Mouse (Mus musculus): ENCODE measurements around the gene Surf4.

The Surf4 gene

DNA sequence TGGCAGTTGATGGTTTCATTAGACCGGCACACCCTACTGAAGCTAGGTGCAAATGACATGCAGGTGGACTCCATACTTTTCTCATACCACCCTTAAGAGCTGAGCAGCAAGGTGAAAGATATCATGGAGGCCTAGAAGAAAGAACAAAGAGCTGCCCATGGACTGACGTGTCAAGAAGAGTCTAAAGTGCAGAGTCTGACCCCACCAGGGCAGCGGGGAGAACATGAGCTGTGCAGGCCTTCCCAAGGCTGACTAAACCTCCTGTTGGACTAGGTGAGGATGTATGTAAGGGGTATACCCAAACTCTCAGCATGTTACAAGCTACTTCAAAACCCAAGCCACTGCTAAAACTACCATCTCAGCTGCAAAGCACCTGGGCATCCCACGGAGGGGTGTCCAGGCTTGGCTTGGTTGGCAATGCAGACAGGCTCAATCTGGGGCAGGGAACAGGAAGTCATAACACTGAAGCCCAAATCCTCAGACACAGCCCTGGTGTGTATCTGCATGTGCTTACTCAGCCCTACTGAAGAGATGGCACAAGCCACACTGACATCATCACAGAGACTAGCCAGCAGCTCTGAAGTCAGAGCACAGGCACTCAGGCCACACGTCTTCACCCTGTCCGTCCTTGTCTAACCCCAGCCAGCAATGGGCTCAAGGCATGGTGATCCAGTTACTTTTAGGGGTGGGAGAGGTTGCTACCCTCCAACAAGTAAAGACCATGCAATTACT is 5.8 kb downstream of the Surf4 start:
- no peak for DNase-seq

DNA sequence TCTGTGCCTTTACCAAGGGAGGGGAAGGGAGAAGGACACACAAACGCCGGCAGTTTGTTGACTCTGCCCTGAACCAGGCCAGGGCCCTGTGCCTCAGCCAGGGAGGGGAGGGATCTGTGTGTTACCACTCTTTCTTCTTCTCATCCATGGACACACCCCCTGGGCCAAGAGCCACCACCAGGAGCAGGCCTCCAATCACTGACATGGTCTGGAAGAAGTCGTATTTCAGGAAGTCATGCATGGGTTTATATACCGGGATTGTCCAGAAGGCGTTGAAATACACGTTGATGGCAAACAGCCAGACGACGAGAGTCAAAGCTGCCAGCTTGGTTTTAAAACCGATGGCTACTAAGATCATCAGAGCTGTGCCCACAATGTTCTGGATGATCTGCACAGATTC is 11.9 kb downstream of the Surf4 start:
- DNase-seq = no peak

DNA sequence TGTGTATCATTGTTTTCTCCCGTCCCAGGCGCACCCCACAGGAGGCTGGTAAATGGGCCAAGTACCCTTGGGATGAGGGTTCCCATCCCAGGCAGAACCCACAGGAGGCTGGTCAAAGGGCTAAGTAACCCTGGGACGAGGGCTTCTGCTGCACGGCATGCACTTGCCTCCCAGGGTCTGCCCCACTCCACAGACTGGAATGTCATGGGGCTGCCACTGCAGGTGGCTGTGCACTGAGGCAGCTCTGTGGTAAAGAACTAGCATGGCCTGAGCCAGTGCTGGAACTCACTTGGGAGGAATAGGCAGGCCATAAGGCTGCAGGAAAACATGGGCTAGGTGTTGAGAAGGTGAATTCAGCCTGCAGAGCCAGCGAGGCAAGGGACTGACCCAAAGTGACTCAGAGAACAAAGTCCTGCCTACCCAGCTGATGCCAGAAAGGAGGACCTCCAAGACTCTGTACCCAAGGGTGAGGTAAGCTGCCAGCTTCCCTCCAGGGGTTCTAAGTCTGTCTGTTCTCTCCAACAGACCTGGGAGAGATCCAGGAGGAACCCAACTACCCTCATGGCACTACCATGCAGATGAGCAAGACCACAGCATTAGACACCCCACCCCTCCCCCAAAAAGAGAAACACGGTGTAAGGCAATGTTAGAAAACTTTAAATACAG is 13.4 kb downstream of the Surf4 start:
- DNase-seq = no peak

DNA sequence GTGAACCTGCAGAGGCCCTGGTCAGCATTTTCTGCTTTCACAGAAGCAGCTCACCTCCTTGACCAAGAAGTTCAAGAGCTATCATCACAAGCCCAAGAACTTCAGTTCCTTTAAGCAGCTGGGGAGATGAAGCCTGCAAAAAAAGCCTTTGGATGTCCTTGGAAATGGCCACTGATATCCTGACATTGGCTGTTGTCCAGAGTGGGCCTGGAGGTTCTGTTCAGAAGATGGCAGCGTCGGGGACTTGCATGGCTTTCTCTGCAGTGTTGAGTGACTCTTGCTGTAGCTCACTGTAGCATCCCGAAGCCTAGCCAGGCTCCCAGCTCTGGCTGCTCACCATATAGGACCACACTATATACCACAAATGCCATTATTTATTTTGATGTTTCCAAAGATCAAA is 14.0 kb downstream of the Surf4 start:
- DNase-seq = no peak

DNA sequence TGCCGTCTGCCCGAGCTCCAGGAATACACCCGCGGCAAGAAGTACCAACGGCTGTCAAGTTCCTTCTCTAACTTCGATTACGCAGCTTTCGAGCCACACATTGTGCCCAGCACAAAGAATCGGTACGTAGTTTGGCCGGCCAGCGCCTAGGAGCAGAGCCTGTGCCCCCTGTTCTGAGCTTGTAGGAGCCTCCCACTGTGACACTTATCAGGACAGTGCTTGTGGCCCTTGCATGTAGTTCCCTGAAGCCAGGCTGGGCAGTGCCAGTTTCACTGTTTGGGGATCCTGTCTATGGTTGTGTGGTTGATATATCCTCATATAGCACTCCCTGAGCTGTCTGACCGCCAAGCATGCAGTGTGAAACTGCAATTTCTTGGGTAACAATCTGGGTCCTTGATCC is 17.0 kb downstream of the Surf4 start:
- no peak for DNase-seq

DNA sequence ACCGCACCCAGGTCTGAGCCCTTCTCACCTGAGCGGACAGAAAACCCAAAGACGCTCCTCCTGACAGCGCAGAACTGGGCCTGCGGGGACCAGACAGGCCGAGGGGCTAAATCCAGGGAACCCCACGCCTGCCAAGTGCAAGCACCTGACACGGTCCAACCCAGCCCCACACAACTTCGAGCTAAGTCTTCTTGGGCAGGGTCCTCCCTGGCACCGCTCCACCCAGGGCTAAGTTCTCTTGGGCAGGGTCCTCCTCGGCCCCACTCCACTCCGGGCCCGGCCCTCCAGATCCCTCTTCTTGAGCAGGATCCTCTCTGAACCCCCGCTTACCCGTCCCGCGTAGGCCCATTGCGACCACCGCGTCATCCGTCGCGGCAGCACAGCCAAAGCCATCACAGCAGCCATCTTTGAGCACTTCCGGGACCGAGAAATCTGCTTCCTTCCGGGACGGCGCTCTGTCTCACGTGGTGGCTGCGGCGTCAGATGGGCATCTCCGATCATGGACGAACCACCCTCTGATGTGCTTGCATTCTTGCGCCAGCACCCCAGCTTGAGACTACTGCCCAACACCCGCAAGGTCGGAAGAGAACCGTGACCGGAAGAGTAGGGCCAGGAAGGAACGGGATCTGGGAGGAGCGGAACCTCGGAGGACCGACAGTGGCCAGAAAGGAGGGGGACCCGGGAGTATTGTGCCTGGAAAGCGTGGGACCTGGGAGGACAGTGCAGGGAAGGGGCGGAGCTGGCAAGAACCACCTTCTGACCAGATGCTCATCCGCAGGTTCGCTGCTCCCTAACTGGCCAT is 17.6 kb downstream of the Surf4 start, which contains the start of the genes Surf2 and Surf1:
Gene Surf2, plus strand, starts transcription at position 441 of the 802 bp plus-strand sequence.
Gene Surf1, minus strand, starts transcription at position 604 of the 802 bp plus-strand sequence.
- peak; percentile 89 for DNase-seq

DNA sequence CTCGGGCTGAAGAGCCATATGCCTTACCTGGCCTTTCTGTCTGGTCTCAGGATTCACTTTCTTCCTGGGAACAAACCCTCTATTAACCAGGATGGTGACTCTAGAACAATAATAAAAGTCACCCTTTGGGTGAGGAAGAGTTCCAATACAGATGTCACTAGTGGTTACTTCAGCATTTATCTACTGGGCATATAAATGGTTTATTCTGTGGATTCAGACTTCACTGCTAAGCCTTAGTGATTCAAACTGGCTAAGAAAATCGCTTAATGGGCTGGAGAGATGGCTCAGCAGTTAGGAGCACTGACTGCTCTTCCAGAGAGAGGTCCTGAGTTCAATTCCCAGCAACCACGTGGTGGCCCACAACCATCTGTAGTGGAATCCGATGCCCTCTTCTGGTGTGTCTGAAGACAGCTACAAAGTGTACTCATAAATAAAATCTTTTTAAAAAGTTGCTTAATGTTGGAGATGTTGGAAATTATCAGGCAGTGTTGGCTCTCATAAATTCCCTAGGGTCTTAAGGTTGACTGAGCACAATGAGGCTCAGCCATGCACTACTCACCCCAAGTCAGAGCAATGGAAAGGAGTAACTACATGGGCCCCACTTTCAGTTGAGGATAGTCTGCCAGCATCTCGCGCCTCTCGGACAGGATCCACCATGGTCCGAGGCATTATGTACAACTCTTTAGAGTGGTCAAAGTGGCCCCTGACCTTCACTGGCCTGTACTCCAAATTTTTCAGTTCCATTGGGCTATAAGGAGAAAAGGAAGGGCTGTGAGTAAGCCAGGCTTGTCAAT is 19.4 kb downstream of the Surf4 start:
- DNase-seq = no peak

DNA sequence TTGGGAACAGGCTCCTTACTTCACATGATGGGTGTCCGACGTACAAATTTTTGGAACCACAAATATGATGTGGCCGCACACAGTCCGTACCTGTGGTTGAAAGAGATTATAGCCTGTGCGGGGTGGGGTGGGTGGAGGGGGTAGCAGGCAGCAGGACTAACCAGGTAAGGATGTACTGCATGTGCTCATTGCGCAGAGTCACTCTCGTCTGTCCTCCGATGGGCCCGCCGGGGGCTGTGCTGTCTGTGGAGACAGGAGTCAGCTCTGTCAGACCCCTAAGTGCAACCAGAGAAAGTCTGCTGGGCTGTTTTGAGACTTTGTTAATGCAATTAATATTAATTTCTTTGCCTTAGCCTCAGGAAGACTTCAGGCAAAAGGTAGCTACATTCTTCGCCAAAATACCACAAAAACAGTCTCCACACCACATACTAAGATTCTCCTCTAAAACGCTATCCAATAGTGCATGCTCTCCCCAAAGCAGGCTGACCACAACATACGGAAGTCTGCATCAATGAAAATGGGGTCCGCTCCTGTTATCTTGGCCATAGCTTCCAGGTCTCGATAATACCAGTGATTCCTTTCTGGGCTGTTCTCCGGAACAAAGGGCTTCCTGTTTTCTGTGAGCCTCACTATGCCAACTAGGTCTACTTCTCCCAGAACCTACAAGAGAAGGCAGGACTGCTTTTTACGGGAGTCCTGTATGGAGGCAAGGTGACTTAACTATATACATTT is 20.1 kb downstream of the Surf4 start:
- no peak for DNase-seq

DNA sequence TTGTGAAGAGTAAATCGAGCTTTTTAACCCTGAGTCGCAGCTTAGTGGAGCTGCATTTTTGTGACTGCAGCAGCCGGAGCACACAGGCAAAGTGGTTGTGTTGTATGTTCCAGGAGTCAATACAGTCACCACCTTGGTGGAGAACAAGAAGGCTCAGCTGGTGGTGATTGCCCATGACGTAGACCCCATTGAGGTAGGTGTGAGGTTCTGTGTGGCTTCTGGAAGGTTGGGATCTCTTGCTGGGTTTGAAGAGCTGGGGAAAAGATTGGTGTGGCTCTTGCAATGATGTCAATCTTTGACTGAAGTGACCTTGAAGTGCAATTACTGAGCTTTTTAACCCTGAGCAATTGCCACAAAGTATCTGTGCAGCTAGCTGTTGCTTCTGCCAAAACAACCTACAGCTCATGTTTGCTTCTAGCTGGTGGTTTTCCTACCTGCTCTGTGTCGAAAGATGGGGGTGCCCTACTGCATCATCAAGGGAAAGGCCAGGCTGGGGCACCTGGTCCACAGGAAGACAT is 21.4 kb downstream of the Surf4 start:
- no peak for DNase-seq

DNA sequence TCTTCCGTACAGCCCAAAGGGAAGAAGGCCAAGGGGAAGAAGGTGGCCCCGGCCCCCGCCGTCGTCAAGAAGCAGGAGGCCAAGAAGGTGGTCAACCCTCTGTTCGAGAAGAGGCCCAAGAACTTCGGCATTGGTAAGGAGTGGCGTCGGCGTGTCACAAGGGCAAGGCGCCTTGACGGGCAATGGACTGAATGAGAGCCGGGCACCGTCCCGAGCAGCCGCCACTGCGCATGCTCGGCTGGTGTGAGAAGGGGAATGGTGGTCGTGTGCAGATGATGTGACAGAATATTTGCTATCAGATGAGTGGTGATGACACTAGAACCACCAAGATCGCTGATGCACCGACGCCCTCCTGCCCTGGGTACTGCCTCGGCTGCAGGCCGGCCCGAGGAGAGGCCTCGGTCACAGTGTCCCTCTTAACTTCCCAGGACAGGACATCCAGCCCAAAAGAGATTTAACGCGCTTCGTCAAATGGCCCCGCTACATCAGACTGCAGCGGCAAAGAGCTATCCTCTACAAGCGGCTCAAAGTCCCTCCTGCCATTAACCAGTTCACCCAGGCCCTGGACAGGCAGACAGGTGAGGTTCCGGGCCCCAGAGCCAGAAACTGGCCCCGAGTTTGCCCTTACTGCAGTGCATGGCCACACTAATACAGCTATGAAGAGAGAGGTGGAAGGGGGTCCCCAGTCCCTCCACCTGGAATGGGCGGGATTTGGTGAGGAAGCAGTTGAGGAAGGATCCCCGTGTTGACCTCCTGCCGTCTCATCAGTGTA is 22.5 kb downstream of the Surf4 start:
- peak; percentile 75 for DNase-seq

DNA sequence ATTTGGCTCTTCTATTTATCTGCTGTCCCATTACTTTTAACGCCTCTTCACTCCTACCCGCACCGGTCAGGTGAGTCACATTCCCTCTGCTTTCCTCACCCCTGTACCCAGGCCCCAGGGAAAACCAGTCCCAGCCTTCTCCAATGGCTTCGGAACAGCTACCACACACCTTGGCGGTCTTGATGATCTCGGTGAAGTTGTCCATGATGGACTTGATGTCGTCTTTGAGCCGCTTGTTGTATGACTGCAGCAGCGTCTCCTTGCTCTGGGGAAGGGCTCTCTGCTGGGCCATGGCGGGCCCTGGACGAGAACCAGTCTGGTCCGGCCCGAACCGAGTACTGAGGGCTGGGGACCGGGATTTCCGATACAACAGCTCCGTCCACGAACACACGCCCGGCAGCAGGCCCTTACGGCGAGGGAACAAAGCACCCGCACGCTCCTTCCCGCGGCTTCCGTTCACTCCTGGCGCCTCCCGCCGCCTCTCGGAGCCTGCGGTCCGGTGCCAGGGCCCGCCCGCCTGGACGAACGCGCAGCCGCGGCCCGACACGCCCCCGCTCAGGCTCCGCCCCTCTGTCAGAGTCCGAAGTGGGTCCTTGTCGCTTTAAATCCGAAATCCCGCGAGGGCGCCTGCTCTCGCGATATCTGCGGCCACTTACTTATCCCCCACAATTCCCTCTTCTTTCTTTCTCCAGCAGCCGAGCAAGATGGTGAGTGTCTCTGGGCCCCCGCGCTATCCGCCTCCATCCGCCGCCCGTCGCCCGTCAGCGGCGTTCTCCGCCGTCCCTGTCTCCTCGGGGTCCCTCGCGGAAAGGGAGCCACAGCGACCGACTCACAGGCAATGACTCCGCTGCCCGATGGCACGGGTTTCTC is 23.4 kb downstream of the Surf4 start, which contains the start of the genes Med22 and Rpl7a:
Gene Med22, minus strand, starts transcription at position 554 of the 870 bp plus-strand sequence.
Gene Rpl7a, plus strand, starts transcription at position 641 of the 870 bp plus-strand sequence.
- DNase-seq = peak; percentile 99

DNA sequence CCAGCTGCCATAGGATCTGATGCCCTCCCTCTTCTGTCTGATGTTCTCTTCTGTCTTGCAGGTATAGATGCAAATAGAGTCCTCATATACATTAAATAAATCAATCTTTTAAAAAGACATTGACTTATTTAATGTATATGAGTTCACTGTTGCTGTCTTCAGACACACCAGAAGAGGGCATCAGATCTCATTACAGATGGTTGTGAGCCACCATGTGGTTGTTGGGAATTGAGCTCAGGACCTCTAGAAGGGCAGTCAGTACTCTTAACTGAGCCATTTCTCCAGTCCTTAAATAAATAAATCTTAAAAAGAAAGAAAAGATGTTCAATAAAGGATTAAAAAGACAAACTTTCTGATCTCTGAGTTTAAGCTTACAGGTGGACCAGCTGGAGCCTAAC is 24.3 kb downstream of the Surf4 start:
- no peak for DNase-seq

DNA sequence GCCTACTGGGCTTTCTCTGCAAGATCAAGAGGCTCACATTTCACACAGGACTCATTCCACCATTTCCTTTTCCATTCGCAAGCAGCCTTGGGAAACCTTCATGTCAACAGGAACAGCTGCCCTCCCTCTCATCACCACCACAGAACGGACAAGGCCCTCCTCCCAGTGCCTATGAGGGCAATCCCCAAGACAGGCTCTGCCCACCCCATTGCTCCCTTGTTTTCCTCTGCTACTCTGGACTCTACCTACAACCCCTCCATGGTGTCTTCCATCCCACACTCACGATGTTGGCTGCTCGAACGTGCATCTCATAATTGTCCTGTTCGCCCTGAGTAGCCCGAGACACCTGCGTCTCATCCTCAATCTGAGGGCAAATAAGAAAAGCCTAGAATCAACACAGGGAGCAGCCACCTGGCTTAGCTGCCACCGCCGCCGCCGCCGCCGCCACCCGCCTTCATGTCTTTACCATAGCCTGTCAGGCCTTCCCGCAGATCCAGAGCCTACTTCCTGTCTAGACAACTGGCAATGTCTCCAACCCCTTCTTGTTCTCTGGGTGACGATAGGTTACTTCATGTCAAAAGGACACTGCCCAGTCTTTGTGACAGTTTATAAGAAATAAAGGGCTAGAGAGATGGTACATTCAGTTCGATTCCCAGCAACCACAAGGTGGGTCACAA is 24.9 kb downstream of the Surf4 start:
- DNase-seq = no peak

DNA sequence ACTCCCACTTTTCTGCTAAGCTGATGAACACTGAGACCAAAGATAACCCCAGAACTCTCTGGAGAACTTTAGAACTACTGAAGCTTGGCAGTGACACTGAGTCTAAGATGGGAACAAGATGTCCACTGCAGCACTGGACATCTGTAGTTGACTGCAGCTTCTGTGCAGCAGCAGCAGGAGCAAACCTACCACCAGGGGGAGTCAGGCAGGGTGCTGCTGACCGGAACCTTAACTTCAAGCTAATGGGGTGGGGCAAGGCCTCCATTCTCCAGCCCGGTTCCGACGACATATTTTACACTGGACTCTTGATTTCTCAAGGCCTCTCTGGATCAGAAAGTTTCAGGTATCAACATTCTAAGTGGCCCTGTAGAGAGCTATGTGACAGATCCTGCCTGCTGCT is 26.6 kb downstream of the Surf4 start:
- DNase-seq = peak; percentile 55

DNA sequence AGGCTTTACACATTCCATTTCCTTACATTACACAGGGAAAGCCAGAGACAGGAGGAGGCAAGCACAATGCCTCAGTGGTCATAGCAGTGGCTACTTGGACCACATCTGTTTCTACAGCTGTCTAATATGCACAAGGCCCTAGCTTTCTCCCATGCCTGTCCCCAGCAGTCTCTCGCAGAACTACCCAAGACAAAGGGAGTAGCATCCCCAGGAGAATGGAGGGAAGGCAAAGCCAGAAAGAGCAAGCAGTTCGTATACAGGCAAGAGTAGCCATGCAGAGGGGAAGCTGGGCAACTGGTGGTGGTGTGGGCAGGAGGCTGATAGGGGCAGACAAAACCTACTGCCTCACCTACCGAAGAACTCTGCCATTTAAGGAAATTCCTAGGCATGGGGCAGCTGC is 27.3 kb downstream of the Surf4 start:
- DNase-seq = no peak

DNA sequence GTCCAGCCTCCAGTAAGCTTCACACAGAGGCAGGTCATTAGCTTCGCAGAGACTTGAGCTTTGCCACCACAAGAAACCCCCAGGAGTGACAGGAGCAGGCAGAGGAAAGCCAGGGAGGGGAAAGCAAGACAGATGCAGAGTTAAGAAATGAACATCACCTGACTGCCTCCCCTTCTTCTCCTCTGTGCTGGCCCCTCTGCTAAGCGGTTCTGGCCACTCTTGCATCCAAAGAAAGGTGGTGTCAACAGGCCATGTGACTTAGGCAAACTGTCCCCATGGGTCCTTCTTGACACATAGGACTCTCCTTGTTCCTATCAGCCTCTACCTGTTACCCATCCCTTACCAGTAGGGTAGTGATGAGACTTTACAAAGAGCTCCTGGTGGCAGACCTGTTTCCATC is 27.8 kb downstream of the Surf4 start:
- no peak for DNase-seq

DNA sequence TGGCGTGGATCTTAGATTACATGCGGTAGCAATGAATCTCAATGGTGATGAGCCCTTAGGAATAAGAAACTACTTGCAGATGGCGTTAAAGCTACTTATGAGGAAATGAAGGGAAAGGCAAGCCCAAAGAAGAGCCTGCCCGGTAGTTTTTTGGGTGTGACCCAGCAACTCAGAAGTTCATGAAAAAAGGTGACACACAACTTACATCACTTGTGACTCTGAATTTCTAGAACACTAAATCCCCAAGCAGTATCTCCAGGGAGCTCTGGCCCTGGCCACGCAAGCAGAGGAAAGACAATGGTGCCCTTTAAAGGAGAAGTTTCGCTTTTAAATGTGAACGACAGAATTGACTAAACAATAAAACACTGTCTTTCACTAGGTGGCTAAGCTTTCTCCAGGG is 30.4 kb downstream of the Surf4 start:
- DNase-seq = no peak

DNA sequence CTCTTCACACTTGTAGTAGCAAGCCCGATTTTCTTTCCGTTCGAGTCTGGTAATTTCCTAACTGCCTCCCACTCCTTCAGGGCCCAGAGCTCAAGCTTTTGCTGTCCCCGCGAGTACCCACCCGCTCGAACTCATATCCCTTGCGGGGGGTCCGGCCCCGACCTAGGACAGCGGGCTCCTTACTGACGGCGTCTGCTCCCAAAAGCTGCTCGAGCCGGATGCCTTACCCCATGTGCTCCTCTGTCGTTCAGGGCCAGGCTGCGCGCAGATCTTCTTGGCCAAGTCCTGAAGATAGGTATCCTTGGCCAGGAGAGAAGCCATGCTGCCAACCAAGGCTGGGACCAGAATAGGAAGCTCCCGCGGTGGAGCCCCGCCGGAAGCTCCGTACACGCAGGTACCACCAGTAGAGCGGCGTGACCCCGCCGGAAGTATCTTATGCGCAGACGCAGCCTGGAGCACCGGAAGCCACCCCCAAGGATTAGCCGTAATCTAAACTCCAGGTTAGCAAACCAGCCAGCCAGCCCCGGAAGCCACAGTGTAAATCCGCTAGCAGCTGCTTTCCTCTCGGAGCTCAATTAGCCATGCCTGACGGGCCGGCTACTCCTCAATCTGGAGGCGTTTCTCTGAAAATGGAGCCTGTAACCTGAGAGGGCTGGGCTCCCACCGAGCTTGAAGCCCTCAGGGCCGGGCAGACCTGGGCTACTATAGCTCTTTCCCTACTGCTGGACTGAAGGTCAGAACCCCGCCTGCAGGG is 31.1 kb downstream of the Surf4 start, which contains the start of gene Surf6:
Gene Surf6, minus strand, starts transcription at position 413 of the 754 bp plus-strand sequence.
- peak; percentile 97 for DNase-seq
